Mouse (Mus musculus): ENCODE measurements at regions not wholly inside any gene's neighbourhood (a gene's known extent, or its start where the extent isn't known, plus 50 kb on each side); places are given as distances from the start of the nearest gene placed in this dataset.
A peak's percentile ranks its signal among the peaks of the same experiment; 100 is the strongest.

DNA sequence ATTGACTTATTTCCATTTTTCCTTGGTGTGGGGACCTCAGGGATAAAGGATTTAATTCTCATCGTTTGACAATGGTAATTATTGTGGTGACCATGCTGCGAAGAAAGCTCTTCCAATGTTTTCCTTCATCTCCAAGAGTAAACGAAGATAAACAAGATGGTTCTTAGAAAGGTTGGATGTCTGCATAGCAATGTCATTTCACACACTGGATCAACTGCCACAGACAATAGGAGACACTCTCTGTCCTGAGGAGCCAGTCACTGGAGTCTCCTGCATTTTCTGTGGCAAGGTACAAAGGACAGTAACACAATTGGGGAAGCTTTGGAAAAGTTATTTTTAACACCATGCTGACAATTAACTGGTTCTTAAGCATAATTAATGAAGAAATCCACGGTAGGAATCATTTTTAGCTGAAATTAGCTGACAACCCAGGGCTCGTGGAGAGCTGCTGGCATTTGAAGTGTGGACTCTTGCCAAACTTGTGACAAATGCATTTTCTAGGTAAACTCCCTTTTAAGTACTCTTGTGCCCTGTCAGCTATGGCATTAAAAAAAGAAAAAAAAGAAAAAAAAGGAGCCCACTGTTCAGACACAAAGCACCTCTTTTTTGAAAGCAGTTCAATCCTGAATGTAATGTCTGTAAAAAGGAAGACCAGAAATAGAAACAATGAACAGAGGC, 475.8 kb downstream of the Otol1 start:
- Histone ChIP-seq H3K9ac (replicated peaks) (peak overlapping the region; percentile 13; the same call in 1 of the 2 replicates), H3K4me1 (peaks cover 15% of the 10 kb centered on the region), H3K4me2 (replicated peaks) (peak overlapping the region; percentile 31), H3K27ac (replicated peaks) (peak overlapping the region; percentile 82), H3K4me3 (0 out of 2 replicates have a peak overlapping the region, but pooled peaks have one; percentile 12), H3K27me3 (no peaks in the 10 kb centered on the region), H3K36me3 (no peaks in the 10 kb centered on the region), H3K9me3 (no peaks in the 10 kb centered on the region)
- WGBS = 16% methylated on average over 5 of the region's 5 CpGs
- ATAC-seq (replicated peaks) = peak; percentile 78

DNA sequence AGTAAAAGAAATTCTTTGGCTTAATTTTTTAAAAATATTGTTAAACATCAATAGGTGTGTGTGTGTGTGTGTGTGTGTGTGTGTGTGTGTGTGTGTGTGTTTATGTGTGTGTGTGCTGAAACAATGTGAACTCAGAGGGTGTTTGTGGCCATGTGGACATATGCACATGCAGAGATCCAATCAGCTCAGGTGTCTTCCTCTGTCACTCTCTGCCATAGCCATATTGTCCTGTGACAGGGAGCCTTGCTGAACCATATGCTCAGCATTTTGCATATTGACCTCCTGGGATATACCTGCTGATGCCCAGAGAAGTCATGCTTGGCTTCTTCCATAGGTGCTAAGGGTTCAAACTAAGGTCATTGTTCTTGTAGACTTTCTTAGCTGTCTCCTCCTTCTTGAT, 489.0 kb downstream of the Otol1 start:
- Histone ChIP-seq H3K9ac (replicated peaks) (no peak overlapping the region), H3K36me3 (no peaks in the 10 kb centered on the region), H3K27me3 (no peaks in the 10 kb centered on the region), H3K9me3 (no peaks in the 10 kb centered on the region), H3K27ac (replicated peaks) (no peak overlapping the region), H3K4me2 (replicated peaks) (no peak overlapping the region), H3K4me1 (peaks cover 19% of the 10 kb centered on the region), H3K4me3 (no peak overlapping the region)
- ATAC-seq (replicated peaks) = no peak

DNA sequence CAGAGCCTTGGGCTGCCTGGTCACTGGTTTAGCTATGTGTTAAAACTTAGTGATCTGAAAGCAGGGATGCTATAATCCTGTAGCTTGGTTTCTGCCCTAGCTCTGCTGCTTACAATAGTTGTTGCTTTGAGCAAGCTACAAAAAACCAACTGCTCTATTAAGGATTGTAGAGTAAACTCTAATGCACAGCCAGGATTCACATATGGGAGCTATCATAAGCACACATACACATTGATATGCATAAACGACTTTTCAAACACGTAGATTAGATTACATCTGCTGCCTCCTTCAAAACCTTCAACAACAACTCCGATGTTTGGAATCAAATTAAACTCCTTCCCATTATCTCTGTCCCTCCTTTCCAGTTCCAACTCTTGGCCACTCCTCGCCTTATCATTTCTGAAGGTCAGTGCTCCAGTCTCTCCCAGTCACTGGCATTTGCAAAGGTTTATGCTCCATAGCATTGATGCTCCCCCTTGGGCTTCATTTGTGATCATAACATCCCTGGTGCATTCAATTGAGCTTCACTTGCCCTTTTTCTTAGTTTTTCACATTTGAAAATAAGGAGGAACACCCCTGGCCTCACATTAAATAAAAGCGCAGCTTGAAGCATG, 492.9 kb downstream of the Otol1 start:
- Histone ChIP-seq H3K4me1 (peaks cover 20% of the 10 kb centered on the region), H3K4me3 (no peak overlapping the region), H3K9ac (replicated peaks) (no peak overlapping the region), H3K27ac (replicated peaks) (peak overlapping the region; percentile 59), H3K4me2 (replicated peaks) (no peak overlapping the region), H3K9me3 (no peaks in the 10 kb centered on the region), H3K36me3 (no peaks in the 10 kb centered on the region), H3K27me3 (no peaks in the 10 kb centered on the region)
- 43% methylated on average over 5 of the region's 5 CpGs for whole genome bisulfite sequencing
- ATAC-seq (replicated peaks) = peak; percentile 54

DNA sequence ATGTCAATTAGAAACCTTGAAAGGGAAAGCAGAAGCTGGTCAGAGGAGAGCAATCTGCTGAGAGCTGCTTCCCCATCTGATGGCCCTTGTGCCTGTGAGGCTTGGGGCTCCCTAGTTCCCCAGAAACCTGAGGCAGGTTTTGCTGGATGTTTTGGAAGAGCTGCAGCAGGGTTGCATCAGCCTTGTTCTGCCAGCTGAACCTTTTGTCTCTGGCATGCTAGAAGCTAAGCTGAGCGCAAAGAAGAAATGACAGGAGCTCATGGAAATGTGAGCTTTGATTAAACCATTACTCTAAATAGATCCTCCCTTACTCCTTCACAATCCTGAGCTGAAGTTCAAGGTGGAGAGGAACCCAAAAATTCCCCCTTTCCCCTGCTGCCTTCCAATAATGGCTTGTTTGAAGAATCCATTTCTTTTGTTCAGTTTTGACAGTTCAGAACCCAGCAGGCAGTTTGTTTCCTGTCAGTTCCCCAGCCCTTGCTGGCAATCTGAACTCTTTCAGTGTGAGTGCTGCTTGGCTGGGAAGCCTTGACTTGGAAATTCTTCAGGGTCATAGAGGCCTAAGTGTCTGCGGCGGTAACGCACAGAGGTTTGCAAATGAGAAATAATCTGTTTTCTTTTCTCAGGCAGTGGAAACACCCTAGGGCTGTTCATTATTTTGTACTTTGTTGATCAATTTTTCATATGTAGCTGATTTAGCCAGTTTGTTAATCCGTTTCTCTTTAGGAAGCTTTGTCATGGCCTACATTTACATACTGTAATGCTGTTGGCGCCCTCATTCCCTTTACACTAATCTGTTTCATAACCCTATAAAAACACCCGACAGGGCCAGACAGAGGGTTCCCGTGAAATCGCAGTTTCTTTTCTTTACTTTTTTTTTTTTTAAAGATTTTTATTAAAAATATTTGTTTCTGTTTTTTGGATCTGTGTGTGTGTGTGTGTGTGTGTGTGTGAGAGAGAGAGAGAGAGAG, 493.9 kb downstream of the Otol1 start:
- peak; percentile 77 for ATAC-seq (replicated peaks)
- no peak overlapping the region for H3K9ac ChIP-seq (replicated peaks)
- H3K27ac ChIP-seq (replicated peaks) = peak overlapping the region; percentile 59; the same call in 1 of the 2 replicates
- no peaks in the 10 kb centered on the region for H3K36me3 ChIP-seq
- no peak overlapping the region for H3K4me3 ChIP-seq
- H3K4me1 ChIP-seq = peaks cover 20% of the 10 kb centered on the region
- 29% methylated on average over 9 of the region's 9 CpGs for WGBS
- H3K4me2 ChIP-seq (replicated peaks) = no peak overlapping the region
- no peaks in the 10 kb centered on the region for H3K9me3 ChIP-seq
- H3K27me3 ChIP-seq = no peaks in the 10 kb centered on the region

DNA sequence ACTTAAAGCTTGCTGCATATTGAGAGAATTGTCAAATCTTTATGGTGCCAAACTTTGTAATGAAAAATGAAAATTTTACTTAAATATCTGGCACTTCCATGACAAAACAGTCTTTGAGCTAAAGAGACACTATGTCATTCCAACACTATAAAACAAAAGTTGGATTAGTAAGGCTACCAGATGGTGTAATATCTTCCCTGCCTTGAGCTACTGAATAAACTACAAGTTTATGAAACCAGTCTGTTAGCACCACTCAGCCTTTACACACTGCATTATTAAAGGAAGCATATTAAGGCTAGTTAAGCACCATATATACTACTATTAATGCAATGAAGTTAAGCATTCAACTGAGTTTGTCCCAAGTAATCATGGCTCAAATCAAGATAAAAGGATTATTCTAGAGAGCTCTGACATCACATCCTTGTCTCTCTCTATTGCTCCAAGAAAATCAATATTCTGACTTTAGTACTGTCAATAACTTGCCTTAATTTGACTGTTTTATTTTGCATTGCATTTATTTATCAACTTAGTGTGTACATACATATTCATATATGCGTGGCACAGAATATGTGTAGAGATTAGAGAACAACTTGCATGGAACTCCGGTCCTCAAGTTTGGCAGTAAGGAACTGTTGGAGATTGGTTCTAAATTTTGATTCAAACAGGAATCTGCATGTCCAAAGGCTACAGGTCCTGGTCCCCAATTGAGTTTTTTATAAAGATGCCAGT, 526.3 kb downstream of the Otol1 start:
- Histone ChIP-seq H3K4me3 (no peak overlapping the region), H3K27me3 (no peaks in the 10 kb centered on the region), H3K27ac (replicated peaks) (no peak overlapping the region), H3K4me2 (replicated peaks) (no peak overlapping the region), H3K36me3 (no peaks in the 10 kb centered on the region), H3K9ac (replicated peaks) (no peak overlapping the region), H3K4me1 (no peaks in the 10 kb centered on the region), H3K9me3 (no peaks in the 10 kb centered on the region)
- WGBS = 80% methylated on average over 2 of the region's 2 CpGs
- no peak; the same call in 1 of the 2 replicates for ATAC-seq (replicated peaks)

DNA sequence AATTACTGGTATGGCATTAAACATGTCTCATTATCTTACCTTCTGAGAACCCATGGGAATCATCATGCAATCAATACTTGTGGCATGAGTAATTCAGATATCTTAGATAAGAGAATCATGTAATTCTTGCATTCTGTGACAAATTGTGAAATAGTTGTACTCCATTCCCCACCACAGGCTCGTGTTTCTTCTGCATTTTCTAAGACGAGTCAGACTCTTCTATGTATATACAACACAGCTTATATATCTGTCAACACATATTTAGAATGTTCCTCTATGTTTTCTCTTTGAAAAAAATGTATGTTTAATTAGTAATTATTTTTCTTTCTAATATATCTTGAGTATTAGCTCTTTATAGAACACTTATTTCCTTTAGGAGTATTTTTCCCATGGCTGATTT, 527.7 kb downstream of the Otol1 start:
- no peaks in the 10 kb centered on the region for H3K27me3 ChIP-seq
- no peaks in the 10 kb centered on the region for H3K9me3 ChIP-seq
- H3K4me2 ChIP-seq (replicated peaks) = no peak overlapping the region
- ATAC-seq (replicated peaks) = no peak
- H3K36me3 ChIP-seq = no peaks in the 10 kb centered on the region
- no peak overlapping the region for H3K9ac ChIP-seq (replicated peaks)
- H3K4me3 ChIP-seq = no peak overlapping the region
- no peak overlapping the region for H3K27ac ChIP-seq (replicated peaks)
- 87% methylated on average over 2 of the region's 2 CpGs for WGBS
- no peaks in the 10 kb centered on the region for H3K4me1 ChIP-seq

DNA sequence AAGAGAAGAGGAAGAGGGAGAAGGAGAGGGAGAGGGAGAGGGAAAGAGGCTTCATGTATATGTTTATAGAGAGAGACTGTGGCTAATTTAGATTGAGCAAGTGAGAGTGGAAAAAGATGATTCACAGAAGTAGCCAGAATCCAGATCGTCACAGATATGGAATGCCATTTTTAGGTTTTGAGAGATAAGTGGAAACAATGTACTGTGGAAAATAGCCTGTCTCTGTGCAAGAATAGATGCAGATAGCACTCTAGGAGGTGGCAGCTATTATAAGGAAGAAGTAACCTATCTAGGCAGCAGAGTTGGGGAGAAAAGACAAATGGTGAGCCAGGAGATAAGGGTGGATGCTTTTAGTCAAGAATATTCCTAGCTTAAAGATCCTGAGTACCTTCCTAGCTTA, 536.5 kb downstream of the Otol1 start:
- Histone ChIP-seq H3K9me3 (no peaks in the 10 kb centered on the region), H3K9ac (replicated peaks) (no peak overlapping the region), H3K27ac (replicated peaks) (no peak overlapping the region), H3K27me3 (no peaks in the 10 kb centered on the region), H3K4me2 (replicated peaks) (no peak overlapping the region), H3K4me3 (no peak overlapping the region), H3K36me3 (no peaks in the 10 kb centered on the region), H3K4me1 (no peaks in the 10 kb centered on the region)
- no peak for ATAC-seq (replicated peaks)
- WGBS = 71% methylated on average over 1 of the region's 1 CpGs

DNA sequence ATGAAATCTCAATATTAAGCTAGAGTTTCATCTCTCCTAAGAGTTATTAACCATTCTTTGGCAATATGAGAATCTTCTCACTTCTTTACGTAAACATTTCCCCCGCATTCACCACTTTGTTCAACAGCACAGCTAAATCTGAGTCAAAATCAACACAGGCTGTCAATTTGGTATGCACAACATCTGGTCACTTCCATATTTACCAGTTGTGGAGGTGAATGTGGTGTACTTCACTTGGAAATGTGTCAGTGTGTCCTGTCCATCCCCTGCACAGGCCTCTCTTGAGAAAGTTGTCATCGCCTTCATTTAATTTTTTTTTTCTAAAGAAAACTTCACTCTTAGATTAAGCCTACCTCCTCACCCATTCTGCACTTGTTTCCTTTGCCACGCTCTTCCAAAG, 550.4 kb downstream of the Otol1 start:
- Histone ChIP-seq H3K9me3 (no peaks in the 10 kb centered on the region), H3K27ac (replicated peaks) (no peak overlapping the region), H3K27me3 (no peaks in the 10 kb centered on the region), H3K4me2 (replicated peaks) (no peak overlapping the region), H3K36me3 (no peaks in the 10 kb centered on the region), H3K4me1 (no peaks in the 10 kb centered on the region), H3K9ac (replicated peaks) (no peak overlapping the region), H3K4me3 (no peak overlapping the region)
- ATAC-seq (replicated peaks) = no peak
- 71% methylated on average over 4 of the region's 4 CpGs for WGBS

DNA sequence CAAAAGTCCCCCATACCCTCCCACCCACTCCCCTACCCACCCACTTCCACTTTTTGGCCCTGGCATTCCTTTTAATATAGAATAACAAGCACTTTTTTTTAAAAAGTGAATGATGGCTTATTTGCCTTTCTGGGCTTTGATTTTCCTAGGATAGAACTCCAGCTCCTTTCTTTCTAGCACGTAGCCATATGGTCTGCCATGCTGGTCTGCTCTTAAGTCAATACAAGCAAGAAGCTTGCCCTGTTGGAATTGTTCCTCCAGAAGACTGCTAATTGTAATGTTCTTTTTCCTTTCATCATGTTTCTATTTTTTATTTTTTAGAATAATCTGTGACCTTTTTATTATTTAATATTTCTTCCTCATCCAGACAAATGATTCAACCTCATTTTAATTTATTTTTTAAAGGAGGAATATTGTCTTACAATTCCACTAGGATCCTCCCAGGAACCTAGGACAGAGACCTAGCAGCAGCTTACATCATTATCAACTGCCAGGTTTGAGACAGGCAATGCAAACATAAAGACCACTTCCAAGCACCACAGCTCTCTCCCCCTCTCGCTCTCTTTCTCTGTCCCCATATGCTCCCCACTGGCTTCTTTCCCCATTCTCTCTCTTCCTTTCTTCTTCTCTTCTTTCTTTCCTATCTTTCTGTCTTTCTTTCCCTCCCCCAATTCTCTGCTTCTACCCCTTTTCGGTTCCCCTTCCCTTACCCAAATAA, 558.9 kb downstream of the Otol1 start:
- H3K4me2 ChIP-seq (replicated peaks) = no peak overlapping the region
- no peaks in the 10 kb centered on the region for H3K4me1 ChIP-seq
- H3K4me3 ChIP-seq = no peak overlapping the region
- ATAC-seq (replicated peaks) = no peak; the same call in 1 of the 2 replicates
- no peak overlapping the region for H3K9ac ChIP-seq (replicated peaks)
- H3K27me3 ChIP-seq = no peaks in the 10 kb centered on the region
- no peaks in the 10 kb centered on the region for H3K9me3 ChIP-seq
- H3K27ac ChIP-seq (replicated peaks) = no peak overlapping the region
- H3K36me3 ChIP-seq = no peaks in the 10 kb centered on the region
- WGBS = 83% methylated on average over 3 of the region's 3 CpGs

DNA sequence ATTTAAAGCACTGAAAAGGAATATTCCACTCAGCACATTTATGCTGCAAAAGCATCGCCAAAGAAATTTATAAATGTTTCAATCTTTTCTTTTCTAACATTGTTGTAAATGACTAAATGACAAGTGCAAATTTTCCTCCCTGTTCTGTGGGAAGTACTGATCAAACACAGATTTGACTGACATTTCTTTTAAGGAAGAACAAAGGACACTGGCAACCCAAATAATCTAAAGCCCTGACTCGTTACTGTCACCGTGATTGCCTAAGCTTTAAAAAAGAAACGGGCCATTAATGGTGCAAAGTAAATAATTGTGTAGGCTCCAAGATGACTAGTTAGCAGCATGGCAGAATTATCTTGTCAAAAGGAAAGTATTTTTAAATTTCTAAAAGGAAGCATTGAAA, 587.4 kb downstream of the Otol1 start:
- peak; percentile 81 for ATAC-seq (replicated peaks)
- Histone ChIP-seq H3K27ac (replicated peaks) (no peak overlapping the region), H3K4me3 (no peak overlapping the region), H3K36me3 (no peaks in the 10 kb centered on the region), H3K4me1 (no peaks in the 10 kb centered on the region), H3K9ac (replicated peaks) (no peak overlapping the region), H3K4me2 (replicated peaks) (no peak overlapping the region), H3K27me3 (no peaks in the 10 kb centered on the region), H3K9me3 (no peaks in the 10 kb centered on the region; the same call in 1 of the 2 replicates)
- WGBS = 13% methylated on average over 4 of the region's 4 CpGs
